8 mouse cellular contexts compared by ENCODE assay signal in the genomic region with DNA sequence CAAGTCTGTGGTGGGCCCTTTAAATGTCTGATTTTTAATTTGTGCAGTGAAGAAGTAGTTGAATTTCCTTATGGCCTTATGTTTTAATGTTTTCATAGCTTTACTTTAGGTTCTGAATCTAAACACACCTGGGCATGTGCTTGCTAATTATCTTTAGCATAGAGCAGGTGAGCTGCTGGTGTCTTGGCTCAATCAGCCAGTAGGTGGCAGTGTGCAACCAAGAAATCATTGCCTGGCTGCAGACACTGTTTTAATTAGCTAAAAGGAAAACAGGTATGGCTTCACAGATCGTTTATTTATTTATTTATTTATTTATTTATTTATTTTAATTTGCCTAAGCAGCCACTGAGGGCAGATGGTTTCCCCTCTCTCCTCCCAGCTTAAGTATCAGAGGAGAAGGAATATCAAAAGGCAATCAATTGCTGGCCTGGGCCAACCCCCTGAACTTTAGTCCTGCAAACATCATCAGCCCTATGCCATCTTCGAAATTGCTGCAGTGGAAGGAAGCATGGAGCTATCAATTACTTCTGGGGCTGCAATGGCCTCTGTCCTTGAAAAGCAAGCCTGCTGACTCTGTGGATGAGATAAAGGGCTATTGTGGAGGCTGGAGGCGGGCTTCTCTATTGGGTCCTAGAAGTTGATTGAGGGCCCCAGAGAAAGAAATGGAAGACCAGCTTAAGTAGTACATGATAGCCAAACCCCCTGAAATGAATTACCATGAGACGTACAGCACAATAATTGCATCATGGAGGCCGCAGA.
A peak's percentile ranks its signal among the peaks of the same experiment; 100 is the strongest.
DNase-seq lines count a peak whose midpoint lies in the region; ATAC-seq and TF ChIP-seq lines count a peak whose summit lies in the region.

No protein-coding gene starts in this region.

- H3K4me3 ChIP-seq in heart, embryonic 10.5 days: no peak overlapping the region
- no peak overlapping the region for H3K4me3 ChIP-seq in E14TG2a.4 (replicated peaks; ENCODE audit: low read length)
- no peak overlapping the region for H3K4me3 ChIP-seq in midbrain, embryonic 15.5 days

- 66% methylated on average over 5 of the region's 5 CpGs for WGBS in heart, embryonic 10.5 days
- 60% methylated on average over 5 of the region's 5 CpGs for WGBS in midbrain, embryonic 15.5 days

- no peaks in the 10 kb centered on the region for H3K4me1 ChIP-seq in heart, embryonic 10.5 days
- H3K4me1 ChIP-seq in E14TG2a.4 (replicated peaks; ENCODE audit: low read depth, low read length): peaks cover 11% of the 10 kb centered on the region
- H3K4me1 ChIP-seq in midbrain, embryonic 15.5 days: peaks cover 7% of the 10 kb centered on the region

- peak; percentile 66 for TF ChIP-seq CTCF in E14TG2a.4 (conservative IDR thresholded peaks at IDR 0.05; ENCODE audit: low read length)

- H3K27me3 ChIP-seq in heart, embryonic 10.5 days (ENCODE audit: insufficient read depth, poor library complexity, severe bottlenecking): no peaks in the 10 kb centered on the region
- no peaks in the 10 kb centered on the region for H3K27me3 ChIP-seq in E14TG2a.4 (ENCODE audit: insufficient read depth, low read length)
- no peaks in the 10 kb centered on the region for H3K27me3 ChIP-seq in midbrain, embryonic 15.5 days (replicated peaks)

- H3K4me2 ChIP-seq in midbrain, embryonic 15.5 days: no peak overlapping the region

- ATAC-seq in midbrain, embryonic 15.5 days (replicated peaks): no peak; the same call in 1 of the 2 replicates
- ATAC-seq in megakaryocyte, adult 5-6 weeks (ENCODE audit: poor library complexity, severe bottlenecking): no peak

- DNase-seq in heart, adult 11 months: peak; percentile 72
- DNase-seq in heart, embryonic 10.5 days (ENCODE audit: low spot score): no peak
- DNase-seq in cerebellum, adult 11-12 months: peak; percentile 66
- DNase-seq in forelimb bud, embryonic 11.5 days (ENCODE audit: low read depth, low spot score): peak; percentile 33
- peak; percentile 46 for DNase-seq in layer of hippocampus, adult 9-11 months

- no peak overlapping the region for H3K27ac ChIP-seq in heart, embryonic 10.5 days
- H3K27ac ChIP-seq in midbrain, embryonic 15.5 days: 0 out of 2 replicates have a peak overlapping the region, but pooled peaks have one; percentile 17

- H3K9me3 ChIP-seq in heart, embryonic 10.5 days: no peaks in the 10 kb centered on the region
- H3K9me3 ChIP-seq in E14TG2a.4 (ENCODE audit: low read length): no peaks in the 10 kb centered on the region
- H3K9me3 ChIP-seq in midbrain, embryonic 15.5 days: no peaks in the 10 kb centered on the region

- H3K36me3 ChIP-seq in heart, embryonic 10.5 days: no peaks in the 10 kb centered on the region
- no peaks in the 10 kb centered on the region for H3K36me3 ChIP-seq in E14TG2a.4 (ENCODE audit: insufficient read depth, low read length)
- H3K36me3 ChIP-seq in midbrain, embryonic 15.5 days (replicated peaks): no peaks in the 10 kb centered on the region

- H3K9ac ChIP-seq in midbrain, embryonic 15.5 days: no peak overlapping the region
